Mouse (Mus musculus) left cerebral cortex, adult 6 months (tissue): Measurements from ENCODE around the gene Btnl6. TPM values are rescaled to one million over a fixed set of nuclear protein-coding genes. Genes with fewer than 3 reads are reported as not detected.

Experiments used
- long read RNA-seq, 2 experiments: library from polyadenylated mRNA; unstranded; transcript quantifications; one replicate each; pipeline ENCODE4 v2.0.0; 2019 to 2020
- polyA plus RNA-seq: library from polyadenylated mRNA; unstranded; fragments of <200 nt; fragmentation: Nextera tagmentation; gene quantifications from 2 replicates; pipeline ENCODE4 v1.2.3, GENCODE M21; 2021

Gene Btnl6
- not detected in 2 replicates for polyA plus RNA-seq
- long read RNA-seq, experiment 1 = 0 reads
- long read RNA-seq, experiment 2 = 0 reads

DNA sequence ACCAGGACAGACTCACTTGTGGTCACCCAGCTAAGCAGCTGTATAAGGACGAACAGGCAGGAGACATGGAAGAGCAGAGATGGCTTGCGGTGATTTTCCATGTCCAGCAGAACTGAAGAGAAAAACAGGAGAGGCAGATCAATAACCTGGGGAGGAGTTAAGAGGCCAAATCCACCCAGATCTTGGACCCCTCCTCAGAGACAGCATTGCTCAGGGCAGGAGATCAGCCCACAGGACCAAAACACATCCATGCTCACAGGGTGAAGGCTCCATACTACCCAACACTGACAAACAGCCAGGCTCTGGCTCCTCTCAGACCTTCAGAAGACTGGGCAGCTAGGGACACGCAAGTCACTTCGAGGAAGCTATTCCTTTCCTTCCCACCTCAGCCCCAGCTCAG, at the start of gene Btnl6:
Gene Btnl6 (minus strand): TSS at position 101 of the 400 bp plus-strand sequence.

GRCm38 (mm10) chr17:34564003-34564421, 46.9 kb upstream of the Btnl6 start, which contains the start of gene Notch4:
Notch4 (plus strand) TSS chr17:34564268.

GRCm38 (mm10) chr17:34477238-34478013, 39.7 kb downstream of the Btnl6 start, which contains the start of gene Btnl4:
Btnl4 (minus strand) TSS chr17:34477318.

Other genes with a start within 250 kb of the Btnl6 start
- 3.1 and 6.3 TPM in 2 replicates for gene H2-Aa, start 229.5 kb downstream of the Btnl6 start, polyA plus RNA-seq
- 4.5 and 6.5 TPM in 2 replicates for gene H2-Eb1, start 211.5 kb downstream of the Btnl6 start, polyA plus RNA-seq
- not detected in 2 replicates for gene H2-Eb2, start 191.7 kb downstream of the Btnl6 start, polyA plus RNA-seq
- not detected in 2 replicates for gene Btnl2, start 162.5 kb downstream of the Btnl6 start, polyA plus RNA-seq
- not detected in 2 replicates for gene Btnl1, start 140.2 kb downstream of the Btnl6 start, polyA plus RNA-seq
- 0.48 and 0.95 TPM in 2 replicates for gene BC051142, start 118.5 kb downstream of the Btnl6 start, polyA plus RNA-seq
- gene Btnl4, start 40.0 kb downstream of the Btnl6 start, polyA plus RNA-seq = not detected in 2 replicates
- 0.38 and 2.3 TPM in 2 replicates for gene Notch4, start 46.9 kb upstream of the Btnl6 start, polyA plus RNA-seq
- gene Gpsm3, start 72.5 kb upstream of the Btnl6 start, polyA plus RNA-seq = 0.33 and 1.7 TPM in 2 replicates
- 1.8 and 4.5 TPM in 2 replicates for gene Pbx2, start 73.9 kb upstream of the Btnl6 start, polyA plus RNA-seq
- 0.64 and 0.85 TPM in 2 replicates for gene Ager, start 80.5 kb upstream of the Btnl6 start, polyA plus RNA-seq
- gene Rnf5, start 86.3 kb upstream of the Btnl6 start, polyA plus RNA-seq = 171 and 196 TPM in 2 replicates
- gene Agpat1, start 86.9 kb upstream of the Btnl6 start, polyA plus RNA-seq = 68.0 and 88.2 TPM in 2 replicates
- 4.0 and 4.1 TPM in 2 replicates for gene Egfl8, start 98.6 kb upstream of the Btnl6 start, polyA plus RNA-seq
- 6.5 and 13.9 TPM in 2 replicates for gene Ppt2, start 111.2 kb upstream of the Btnl6 start, polyA plus RNA-seq
- gene Prrt1, start 112.2 kb upstream of the Btnl6 start, polyA plus RNA-seq = 12.4 and 24.5 TPM in 2 replicates
- gene Fkbpl, start 127.4 kb upstream of the Btnl6 start, polyA plus RNA-seq = 15.4 and 17.0 TPM in 2 replicates
- gene Atf6b, start 129.8 kb upstream of the Btnl6 start, polyA plus RNA-seq = 25.6 and 45.1 TPM in 2 replicates
- gene Tnxb, start 153.2 kb upstream of the Btnl6 start, polyA plus RNA-seq = 0.04 and 0.10 TPM in 2 replicates
- 3.9 and 8.9 TPM in 2 replicates for gene C4b, start 226.5 kb upstream of the Btnl6 start, polyA plus RNA-seq